Mouse (Mus musculus): ENCODE results near the gene Fam25c. TPM values are rescaled to one million over a fixed set of nuclear protein-coding genes. Genes with fewer than 3 reads are reported as not detected.

Gene Fam25c
- polyA plus RNA-seq, 1 experiment = 5.7 TPM

GRCm38 (mm10) chr14:34362726-34363445 is 7.7 kb upstream of the Fam25c start:
- no peaks in the 10 kb centered on the region for H3K27me3 ChIP-seq (ENCODE audit: control insufficient read depth, insufficient read depth, low read length, poor library complexity, severe bottlenecking)
- H3K9ac ChIP-seq (ENCODE audit: low read depth, poor library complexity, severe bottlenecking) = peak overlapping the region; percentile 45
- TF ChIP-seq POLR2A (IDR thresholded peaks at IDR 0.05; ENCODE audit: insufficient read depth, low read length) (no peak), EP300 (IDR thresholded peaks at IDR 0.05; ENCODE audit: insufficient read depth, low read depth, low read length) (peak; percentile 23; the same call in 1 of the 2 replicates), CTCF (IDR thresholded peaks at IDR 0.05; ENCODE audit: low read depth, low read length) (peak; percentile 74)
- peaks cover 16% of the 10 kb centered on the region for H3K9me3 ChIP-seq (replicated peaks; ENCODE audit: control insufficient read depth, insufficient read depth, low read length, poor library complexity, severe bottlenecking)
- H3K27ac ChIP-seq (ENCODE audit: insufficient read depth, low read length) = peak overlapping the region; percentile 75
- no peaks in the 10 kb centered on the region for H3K36me3 ChIP-seq (ENCODE audit: control insufficient read depth, insufficient read depth, low read length, poor library complexity, severe bottlenecking)
- peaks cover 8% of the 10 kb centered on the region for H3K4me1 ChIP-seq (ENCODE audit: control insufficient read depth, insufficient read depth, low read length)
- H3K4me3 ChIP-seq (ENCODE audit: low read depth, low read length) = peak overlapping the region; percentile 52

- Histone ChIP-seq H3K36me3 (ENCODE audit: control insufficient read depth, insufficient read depth, low read length, poor library complexity, severe bottlenecking) (no peaks in the 10 kb centered on the region), H3K27me3 (ENCODE audit: control insufficient read depth, insufficient read depth, low read length, poor library complexity, severe bottlenecking) (no peaks in the 10 kb centered on the region), H3K27ac (ENCODE audit: insufficient read depth, low read length) (peak overlapping the region; percentile 72), H3K4me1 (ENCODE audit: control insufficient read depth, insufficient read depth, low read length) (peaks cover 11% of the 10 kb centered on the region), H3K4me3 (ENCODE audit: low read depth, low read length) (peak overlapping the region; percentile 52; the same call in 1 of the 2 replicates), H3K9ac (ENCODE audit: low read depth, poor library complexity, severe bottlenecking) (peak overlapping the region; percentile 45; the same call in 1 of the 2 replicates), H3K9me3 (replicated peaks; ENCODE audit: control insufficient read depth, insufficient read depth, low read length, poor library complexity, severe bottlenecking) (peaks cover 16% of the 10 kb centered on the region)
- no peak for TF ChIP-seq EP300 (IDR thresholded peaks at IDR 0.05; ENCODE audit: insufficient read depth, low read depth, low read length)
- TF ChIP-seq CTCF (IDR thresholded peaks at IDR 0.05; ENCODE audit: low read depth, low read length) = no peak
- TF ChIP-seq POLR2A (IDR thresholded peaks at IDR 0.05; ENCODE audit: insufficient read depth, low read length) = no peak
Measured at GRCm38 (mm10) chr14:34362135-34362534, 6.9 kb upstream of the Fam25c start.

- no peak for TF ChIP-seq POLR2A (IDR thresholded peaks at IDR 0.05; ENCODE audit: insufficient read depth, low read length)
- no peak overlapping the region for H3K4me3 ChIP-seq (ENCODE audit: low read depth, low read length)
Measured at GRCm38 (mm10) chr14:34360251-34360650, 5.0 kb upstream of the Fam25c start.

DNA sequence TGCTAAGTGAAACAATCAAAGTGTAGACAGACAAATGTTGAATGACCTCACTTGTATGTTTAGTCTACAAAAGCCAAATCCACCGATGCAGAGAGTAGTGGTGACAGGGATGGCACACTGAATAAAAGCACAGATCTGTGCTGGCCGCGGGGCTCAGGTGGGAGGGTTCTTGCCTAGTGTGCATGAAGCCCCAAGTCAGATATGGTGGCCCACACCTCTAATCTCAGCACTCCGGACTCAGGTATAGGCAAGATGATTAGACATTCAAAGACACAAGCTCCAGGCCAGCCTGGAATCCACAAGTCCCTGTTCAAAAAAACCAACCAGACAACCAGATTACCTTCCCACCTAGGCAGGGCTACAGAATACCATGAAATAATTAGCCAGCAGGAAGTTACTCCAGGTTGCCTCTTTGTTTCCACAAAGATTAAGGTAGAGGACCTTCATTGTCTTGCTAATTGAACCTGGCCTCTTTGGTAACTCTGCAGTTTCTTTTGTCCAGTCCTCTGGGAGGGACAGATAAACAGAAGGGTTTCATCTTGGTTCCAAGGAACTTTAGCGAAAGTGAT is 4.5 kb upstream of the Fam25c start:
- no peaks in the 10 kb centered on the region for H3K36me3 ChIP-seq (ENCODE audit: control insufficient read depth, insufficient read depth, low read length, poor library complexity, severe bottlenecking)
- H3K27me3 ChIP-seq (ENCODE audit: control insufficient read depth, insufficient read depth, low read length, poor library complexity, severe bottlenecking) = no peaks in the 10 kb centered on the region
- H3K27ac ChIP-seq (ENCODE audit: insufficient read depth, low read length) = peak overlapping the region; percentile 100
- peaks cover 18% of the 10 kb centered on the region for H3K4me1 ChIP-seq (ENCODE audit: control insufficient read depth, insufficient read depth, low read length)
- 0 out of 2 replicates have a peak overlapping the region, but pooled peaks have one; percentile 14 for H3K4me3 ChIP-seq (ENCODE audit: low read depth, low read length)
- H3K9ac ChIP-seq (ENCODE audit: low read depth, poor library complexity, severe bottlenecking) = peak overlapping the region; percentile 54
- H3K9me3 ChIP-seq (replicated peaks; ENCODE audit: control insufficient read depth, insufficient read depth, low read length, poor library complexity, severe bottlenecking) = no peaks in the 10 kb centered on the region
- TF ChIP-seq CTCF (IDR thresholded peaks at IDR 0.05; ENCODE audit: low read depth, low read length) = no peak
- TF ChIP-seq EP300 (IDR thresholded peaks at IDR 0.05; ENCODE audit: insufficient read depth, low read depth, low read length) = peak; percentile 90
- TF ChIP-seq POLR2A (IDR thresholded peaks at IDR 0.05; ENCODE audit: insufficient read depth, low read length) = no peak

More at GRCm38 (mm10) chr14:34360251-34360650, 5.0 kb upstream of the Fam25c start:
- Histone ChIP-seq H3K27ac (ENCODE audit: insufficient read depth, low read length) (peak overlapping the region; percentile 100), H3K36me3 (ENCODE audit: control insufficient read depth, insufficient read depth, low read length, poor library complexity, severe bottlenecking) (no peaks in the 10 kb centered on the region), H3K9me3 (replicated peaks; ENCODE audit: control insufficient read depth, insufficient read depth, low read length, poor library complexity, severe bottlenecking) (peaks cover 3% of the 10 kb centered on the region), H3K9ac (ENCODE audit: low read depth, poor library complexity, severe bottlenecking) (0 out of 2 replicates have a peak overlapping the region, but pooled peaks have one; percentile 34), H3K4me1 (ENCODE audit: control insufficient read depth, insufficient read depth, low read length) (peaks cover 14% of the 10 kb centered on the region), H3K27me3 (ENCODE audit: control insufficient read depth, insufficient read depth, low read length, poor library complexity, severe bottlenecking) (no peaks in the 10 kb centered on the region)

DNA sequence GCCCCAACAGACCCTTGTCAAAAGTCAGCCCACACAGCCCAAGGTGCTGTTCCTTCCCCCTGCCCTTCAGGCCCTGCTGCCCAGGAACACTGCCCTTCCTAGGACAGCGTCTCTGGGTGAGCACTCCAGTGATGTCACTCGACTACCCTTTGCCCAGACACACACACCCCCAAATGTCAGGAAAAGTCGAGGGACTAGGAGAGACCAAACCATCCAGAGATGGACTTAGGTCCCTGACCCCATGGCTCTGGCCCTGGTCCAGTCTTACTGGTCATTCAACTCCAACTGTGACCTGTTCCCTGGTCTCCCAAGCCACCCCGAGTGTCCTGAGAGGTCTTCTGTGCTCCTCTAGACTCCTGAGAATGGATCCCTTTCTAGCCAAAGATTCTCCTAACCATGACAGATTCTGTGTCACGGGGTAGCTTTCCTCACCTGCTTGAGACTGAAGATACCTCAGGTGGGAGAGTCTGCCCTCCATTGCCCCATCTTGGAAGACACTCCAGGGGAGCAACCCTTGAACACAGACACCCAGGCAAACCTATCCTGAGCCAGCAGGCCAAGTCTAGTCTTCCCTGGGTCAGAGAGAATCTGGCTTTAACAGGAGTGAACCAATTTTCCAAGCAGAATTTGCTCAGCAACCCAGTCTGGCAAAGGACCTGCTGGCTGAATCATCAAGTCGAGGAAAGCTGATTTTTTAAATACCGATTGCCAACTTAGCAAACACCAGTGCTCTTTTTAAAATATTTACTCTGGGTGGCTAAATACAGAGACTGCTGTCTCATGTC is 2.6 kb upstream of the Fam25c start:
- Histone ChIP-seq H3K36me3 (ENCODE audit: control insufficient read depth, insufficient read depth, low read length, poor library complexity, severe bottlenecking) (no peaks in the 10 kb centered on the region), H3K9me3 (replicated peaks; ENCODE audit: control insufficient read depth, insufficient read depth, low read length, poor library complexity, severe bottlenecking) (no peaks in the 10 kb centered on the region), H3K4me3 (ENCODE audit: low read depth, low read length) (no peak overlapping the region), H3K27me3 (ENCODE audit: control insufficient read depth, insufficient read depth, low read length, poor library complexity, severe bottlenecking) (no peaks in the 10 kb centered on the region), H3K27ac (ENCODE audit: insufficient read depth, low read length) (peak overlapping the region; percentile 100), H3K9ac (ENCODE audit: low read depth, poor library complexity, severe bottlenecking) (no peak overlapping the region), H3K4me1 (ENCODE audit: control insufficient read depth, insufficient read depth, low read length) (peaks cover 18% of the 10 kb centered on the region)
- TF ChIP-seq EP300 (IDR thresholded peaks at IDR 0.05; ENCODE audit: insufficient read depth, low read depth, low read length) (no peak), CTCF (IDR thresholded peaks at IDR 0.05; ENCODE audit: low read depth, low read length) (no peak), POLR2A (IDR thresholded peaks at IDR 0.05; ENCODE audit: insufficient read depth, low read length) (no peak)

All from ES-Bruce4 (cell line).